Mouse (Mus musculus): ENCODE measurements around the gene Dse.

Dse gene

GRCm38 (mm10) chr10:34198061-34198460, 9.5 kb downstream of the Dse start:
- no peak for DNase-seq

- no peak for DNase-seq
Measured at GRCm38 (mm10) chr10:34197269-34197668, 10.2 kb downstream of the Dse start.

- no peak for DNase-seq
Measured at GRCm38 (mm10) chr10:34194957-34195356, 12.6 kb downstream of the Dse start.

GRCm38 (mm10) chr10:34194503-34194902, 13.0 kb downstream of the Dse start:
- no peak for DNase-seq

GRCm38 (mm10) chr10:34186571-34187260, 20.8 kb downstream of the Dse start:
- no peak for DNase-seq

- DNase-seq = no peak
Measured at GRCm38 (mm10) chr10:34185556-34185955, 22.0 kb downstream of the Dse start.

GRCm38 (mm10) chr10:34184956-34185355, 22.6 kb downstream of the Dse start:
- DNase-seq = no peak

- no peak for DNase-seq
Measured at GRCm38 (mm10) chr10:34183731-34184130, 23.8 kb downstream of the Dse start.

- DNase-seq = no peak
Measured at GRCm38 (mm10) chr10:34175870-34176606, 31.5 kb downstream of the Dse start.

GRCm38 (mm10) chr10:34172663-34173282, 34.7 kb downstream of the Dse start:
- no peak for DNase-seq

- no peak for DNase-seq
Measured at GRCm38 (mm10) chr10:34171660-34172059, 35.9 kb downstream of the Dse start.

- DNase-seq = peak; percentile 31 to 56
Measured at GRCm38 (mm10) chr10:34171191-34171590, 36.3 kb downstream of the Dse start.

- no peak for DNase-seq
Measured at GRCm38 (mm10) chr10:34166971-34167370, 40.5 kb downstream of the Dse start.

GRCm38 (mm10) chr10:34155796-34156554, 51.5 kb downstream of the Dse start:
- DNase-seq = no peak

GRCm38 (mm10) chr10:34151827-34152226, 55.7 kb downstream of the Dse start:
- DNase-seq = no peak

GRCm38 (mm10) chr10:34150454-34150853, 57.1 kb downstream of the Dse start:
- no peak for DNase-seq

- no peak for DNase-seq
Measured at GRCm38 (mm10) chr10:34149772-34150171, 57.7 kb downstream of the Dse start.

GRCm38 (mm10) chr10:34141693-34142092, 65.8 kb downstream of the Dse start:
- DNase-seq = no peak

GRCm38 (mm10) chr10:34139768-34140167, 67.7 kb downstream of the Dse start:
- no peak for DNase-seq

- DNase-seq = no peak
Measured at GRCm38 (mm10) chr10:34138027-34138426, 69.5 kb downstream of the Dse start.

GRCm38 (mm10) chr10:34136432-34136831, 71.1 kb downstream of the Dse start:
- no peak for DNase-seq

- DNase-seq = no peak
Measured at GRCm38 (mm10) chr10:34131356-34131755, 76.2 kb downstream of the Dse start.

- no peak for DNase-seq
Measured at GRCm38 (mm10) chr10:34128391-34128790, 79.1 kb downstream of the Dse start.
